Mouse (Mus musculus) limb, embryonic 11.5 days (tissue): Measurements from ENCODE around the gene Smc1a. TPM values are rescaled to one million over a fixed set of nuclear protein-coding genes. Genes with fewer than 3 reads are reported as not detected.
A peak's percentile ranks its signal among the peaks of the same experiment; 100 is the strongest.

Experiments used
- ATAC-seq: fragments of 200-750 bp; cut with Nextera tagmentation; 2 replicates; pipeline ENCODE4 v1.8.0; 2017; ENCODE audit warnings: low read depth; ENCODE audit not compliant: insufficient number of reproducible peaks, low FRiP score, low TSS enrichment
- DNase-seq: peaks from one replicate; pipeline ENCODE4 v3.0.0-alpha.2; 2015; ENCODE audit warnings: low spot score
- H3K27ac ChIP-seq: fragments of 300-500 bp; sonication (generic); replicated peaks from 2 replicates; pipeline ENCODE4 v1.5.1; 2014; ENCODE audit warnings: low read depth, mild to moderate bottlenecking, low read length
- H3K27me3 ChIP-seq: fragments of 300-500 bp; sonication (generic); 2 replicates; pipeline ENCODE4 v1.6.1; 2014; ENCODE audit warnings: mild to moderate bottlenecking, low read length, mixed read lengths; ENCODE audit not compliant: control insufficient read depth, insufficient read depth
- H3K36me3 ChIP-seq: fragments of 300-500 bp; sonication (generic); 2 replicates; pipeline ENCODE4 v1.6.1; 2014; ENCODE audit warnings: mild to moderate bottlenecking, low read length, moderate library complexity, mixed read lengths; ENCODE audit not compliant: control insufficient read depth, insufficient read depth
- H3K4me1 ChIP-seq: fragments of 300-500 bp; sonication (generic); 2 replicates; pipeline ENCODE4 v1.6.1; 2014; ENCODE audit warnings: low read length, mixed read lengths; ENCODE audit not compliant: control insufficient read depth, insufficient read depth
- H3K4me2 ChIP-seq: fragments of 300-500 bp; sonication (generic); 2 replicates; pipeline ENCODE4 v1.6.1; 2014; ENCODE audit warnings: low read depth, mild to moderate bottlenecking, moderate library complexity; ENCODE audit not compliant: severe bottlenecking
- H3K4me3 ChIP-seq: fragments of 300-500 bp; sonication (generic); 2 replicates; pipeline ENCODE4 v1.5.1; 2014; ENCODE audit warnings: low read depth, low read length
- H3K9ac ChIP-seq: fragments of 300-500 bp; sonication (generic); 2 replicates; pipeline ENCODE4 v1.6.1; 2014; ENCODE audit warnings: mild to moderate bottlenecking, low read length
- H3K9me3 ChIP-seq: fragments of 300-500 bp; sonication (generic); 2 replicates; pipeline ENCODE4 v1.6.1; 2016; ENCODE audit warnings: low read length; ENCODE audit not compliant: control insufficient read depth
- WGBS: fragments of 180-500 bp; shearing (Covaris S2); extraction: QIAGEN DNeasy Blood & Tissue Kit; methylation state at CpG from one replicate; pipeline ENCODE4 v1.1.7; 2014; 5-methylcytosine and 5-hydroxymethylcytosine counted together
- polyA plus RNA-seq: library from polyadenylated mRNA; unstranded; fragments of >200 nt; fragmentation: Nextera tagmentation; extraction: Ambion mirVana; gene quantifications from 2 replicates; pipeline ENCODE4 v1.2.1, GENCODE M21; 2014

Gene Smc1a
- polyA plus RNA-seq: 138 and 143 TPM in 2 replicates

DNA sequence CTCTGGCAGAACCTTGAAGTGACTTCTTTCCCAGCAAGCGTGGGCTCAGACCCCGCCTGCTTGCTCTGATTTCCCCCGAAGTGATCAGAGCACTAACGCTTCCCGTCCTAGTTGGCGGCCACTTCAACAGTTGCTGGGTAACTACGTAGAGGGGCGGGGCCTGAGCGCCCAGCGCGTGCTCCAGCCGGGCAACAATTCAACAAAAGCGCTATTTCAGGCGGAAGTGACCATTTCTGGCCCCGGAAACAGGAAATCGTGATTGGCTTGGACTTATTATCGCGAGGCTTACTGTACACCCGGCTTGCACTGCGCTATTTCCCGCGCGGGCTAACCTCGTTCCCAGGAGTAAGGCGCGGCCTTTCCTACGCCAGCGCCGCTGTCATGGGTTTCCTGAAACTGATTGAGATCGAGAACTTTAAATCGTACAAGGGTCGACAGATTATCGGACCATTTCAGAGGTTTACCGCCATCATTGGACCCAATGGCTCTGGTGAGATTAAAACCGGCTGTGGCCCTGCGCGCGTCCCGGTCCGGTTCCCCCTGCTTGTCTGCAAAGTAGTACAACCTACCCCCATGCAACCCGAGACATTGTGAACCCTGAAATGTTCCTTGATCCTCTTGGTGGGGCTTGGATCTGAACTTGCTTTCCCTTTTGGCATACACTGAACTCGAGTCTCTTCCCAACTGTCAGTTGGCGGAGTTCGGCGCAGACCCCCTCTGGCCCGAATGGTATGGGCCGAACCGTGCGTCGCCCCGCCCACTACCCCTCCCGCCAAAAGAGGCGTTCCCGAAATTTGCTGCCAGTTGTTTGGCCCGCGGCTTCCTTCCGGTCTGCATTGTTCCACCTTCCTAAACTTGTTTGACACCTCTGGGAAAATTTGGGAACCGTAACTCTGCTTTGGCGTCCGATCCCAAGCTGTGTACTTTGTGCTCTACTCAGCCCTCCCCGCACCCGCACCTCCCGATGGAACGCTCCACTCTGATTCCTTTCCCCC is at the start of gene Smc1a, which contains the start of gene Ribc1:
Gene Smc1a (plus strand): TSS at position 278 of the 995 bp plus-strand sequence.
Gene Ribc1 (minus strand): TSS at position 145 of the 995 bp plus-strand sequence.
- Histone ChIP-seq H3K4me1 (no peaks in the 10 kb centered on the region), H3K27ac (peak within 1 kb of the TSS; percentile 73), H3K4me3 (peak within 1 kb of the TSS; percentile 51), H3K27me3 (0 out of 2 replicates have a peak, but pooled peaks cover 7% of the 10 kb centered on the region), H3K9ac (peak within 1 kb of the TSS; percentile 72), H3K36me3 (no peaks in the 10 kb centered on the region), H3K9me3 (no peaks in the 10 kb centered on the region), H3K4me2 (peak within 1 kb of the TSS; percentile 48)
- ATAC-seq (peak; percentile 99), DNase-seq (peak; percentile 87)
- WGBS: 14% methylated on average over 64 of the region's 64 CpGs

DNA sequence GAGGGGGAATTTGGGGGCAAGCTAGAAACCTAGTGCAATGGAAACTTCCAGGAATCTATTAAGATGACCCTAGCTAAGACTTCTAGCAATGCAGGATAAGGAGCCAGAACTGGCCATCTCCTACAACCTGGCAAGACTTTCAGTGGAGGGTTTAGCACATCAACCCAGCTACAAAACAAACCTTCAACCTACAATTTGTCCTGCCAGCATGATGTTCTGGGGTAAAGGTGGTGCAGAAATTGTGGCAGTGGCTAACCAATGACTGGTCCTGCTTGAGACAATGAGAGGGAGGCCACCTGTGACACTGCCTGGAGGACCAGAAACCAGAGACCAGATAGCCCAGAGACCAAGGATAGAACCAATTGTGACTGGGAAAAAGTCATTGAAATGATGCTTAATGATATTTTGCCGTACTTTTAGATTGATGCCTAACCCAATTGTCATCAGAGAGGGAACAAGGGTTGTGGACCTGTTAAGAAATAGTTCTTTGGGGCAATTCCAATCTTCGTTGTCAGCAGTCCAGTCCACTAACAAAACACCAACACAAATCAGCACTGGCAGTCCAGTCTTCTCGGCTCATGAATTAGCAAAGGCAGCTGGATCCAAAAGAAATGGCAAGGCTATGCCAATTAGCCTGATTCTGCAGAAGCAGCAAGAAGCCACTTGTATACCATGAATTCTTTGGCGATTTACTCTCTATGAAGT is 17.1 kb upstream of the Smc1a start:
- Histone ChIP-seq H3K4me3 (no peak overlapping the region), H3K9me3 (no peaks in the 10 kb centered on the region), H3K27ac (no peak overlapping the region), H3K36me3 (no peaks in the 10 kb centered on the region), H3K4me1 (no peaks in the 10 kb centered on the region), H3K27me3 (peaks cover 17% of the 10 kb centered on the region; the same call in 1 of the 2 replicates), H3K4me2 (no peak overlapping the region), H3K9ac (no peak overlapping the region)
- ATAC-seq (no peak), DNase-seq (no peak)
- WGBS: 69% methylated on average over 4 of the region's 4 CpGs

DNA sequence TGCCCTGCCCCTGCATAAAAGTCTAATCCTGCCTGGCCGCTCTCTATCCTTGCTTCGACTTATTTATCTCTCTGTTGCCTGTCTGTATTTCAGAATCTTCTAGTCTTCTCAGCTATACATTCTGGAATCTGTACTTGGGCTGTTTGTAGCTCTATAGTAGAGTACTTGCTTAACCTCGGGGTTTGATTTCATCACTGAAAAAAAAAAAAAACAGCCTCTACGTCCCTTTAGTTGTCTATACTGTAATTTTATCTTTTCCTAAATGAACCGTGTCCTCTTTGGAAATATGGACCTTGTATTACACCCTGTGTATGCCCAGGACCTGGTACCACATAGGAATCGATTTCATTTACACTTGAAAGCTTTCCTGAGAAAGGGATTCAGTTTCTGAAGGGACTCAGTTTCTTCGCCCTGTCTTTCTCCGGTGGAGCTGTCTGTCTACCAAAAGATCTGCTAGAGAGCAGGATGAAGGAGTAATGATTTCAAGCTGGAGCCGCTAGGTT is 15.0 kb upstream of the Smc1a start:
- ATAC-seq (no peak), DNase-seq (no peak)
- WGBS: 43% methylated on average over 9 of the region's 9 CpGs
- H3K27ac ChIP-seq: no peak overlapping the region
- H3K4me2 ChIP-seq: peak overlapping the region; percentile 59; the same call in 1 of the 2 replicates
- H3K36me3 ChIP-seq: peaks cover 2% of the 10 kb centered on the region; the same call in 1 of the 2 replicates
- H3K4me1 ChIP-seq: no peaks in the 10 kb centered on the region
- H3K27me3 ChIP-seq: peaks cover 18% of the 10 kb centered on the region; the same call in 1 of the 2 replicates
- peak overlapping the region; percentile 45 for H3K4me3 ChIP-seq
- H3K9ac ChIP-seq: no peak overlapping the region
- no peaks in the 10 kb centered on the region for H3K9me3 ChIP-seq

DNA sequence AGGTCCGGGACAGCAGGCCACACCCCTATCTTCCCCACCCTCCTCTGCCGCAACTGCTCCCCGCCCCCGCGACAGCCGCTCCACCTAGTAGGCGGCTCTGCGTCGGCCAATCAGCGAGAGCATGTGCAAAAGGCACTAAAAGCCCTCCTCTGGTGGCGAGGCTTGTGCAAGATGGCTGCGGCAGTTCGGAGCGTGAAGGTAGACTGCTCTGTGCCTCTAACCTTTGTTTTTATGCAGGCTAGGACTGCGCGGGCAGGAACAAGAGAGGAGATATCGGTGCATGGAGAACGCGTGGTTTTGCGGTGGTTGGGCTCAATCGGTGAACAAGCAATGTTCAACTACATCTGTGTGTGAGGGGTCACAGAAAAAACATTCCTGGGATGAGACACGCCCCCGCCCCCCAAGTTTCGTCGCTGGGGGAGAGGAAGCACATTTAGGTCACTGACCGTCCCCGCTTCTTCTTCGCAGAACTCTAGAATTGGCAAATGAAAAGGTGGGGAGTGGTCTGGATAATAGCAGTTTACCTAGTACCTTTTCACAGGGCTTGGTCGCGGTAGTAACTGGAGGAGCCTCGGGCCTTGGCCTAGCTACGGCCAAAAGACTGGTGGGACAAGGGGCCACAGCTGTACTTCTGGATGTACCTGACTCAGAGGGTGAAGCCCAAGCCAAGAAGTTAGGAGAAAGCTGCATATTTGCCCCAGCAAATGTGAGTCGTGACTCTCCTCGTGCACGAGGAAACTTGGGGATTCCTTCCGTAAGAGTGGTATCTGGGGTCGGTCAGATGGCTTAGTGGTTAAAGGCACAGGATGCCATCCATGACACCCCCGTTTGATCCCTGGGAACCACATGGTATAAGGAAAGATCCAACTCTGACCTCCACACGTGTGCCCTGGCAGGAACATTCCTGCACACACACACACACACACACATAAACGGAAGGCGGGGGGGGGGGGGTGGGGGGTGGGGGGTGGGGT is 14.2 kb upstream of the Smc1a start, which contains the start of gene Hsd17b10:
Gene Hsd17b10 (plus strand): TSS at position 109 of the 974 bp plus-strand sequence.
- no peaks in the 10 kb centered on the region for H3K9me3 ChIP-seq
- no peaks in the 10 kb centered on the region for H3K4me1 ChIP-seq
- H3K36me3 ChIP-seq: peaks cover 2% of the 10 kb centered on the region; the same call in 1 of the 2 replicates
- peak within 1 kb of the TSS; percentile 59 for H3K4me2 ChIP-seq
- H3K4me3 ChIP-seq: peak within 1 kb of the TSS; percentile 45
- H3K9ac ChIP-seq: peak within 1 kb of the TSS; percentile 51
- peak within 1 kb of the TSS; percentile 21; the same call in 1 of the 2 replicates for H3K27ac ChIP-seq
- DNase-seq: peak; percentile 84
- H3K27me3 ChIP-seq: peaks cover 18% of the 10 kb centered on the region; the same call in 1 of the 2 replicates
- WGBS: 19% methylated on average over 39 of the region's 41 CpGs
- ATAC-seq: peak; percentile 95

DNA sequence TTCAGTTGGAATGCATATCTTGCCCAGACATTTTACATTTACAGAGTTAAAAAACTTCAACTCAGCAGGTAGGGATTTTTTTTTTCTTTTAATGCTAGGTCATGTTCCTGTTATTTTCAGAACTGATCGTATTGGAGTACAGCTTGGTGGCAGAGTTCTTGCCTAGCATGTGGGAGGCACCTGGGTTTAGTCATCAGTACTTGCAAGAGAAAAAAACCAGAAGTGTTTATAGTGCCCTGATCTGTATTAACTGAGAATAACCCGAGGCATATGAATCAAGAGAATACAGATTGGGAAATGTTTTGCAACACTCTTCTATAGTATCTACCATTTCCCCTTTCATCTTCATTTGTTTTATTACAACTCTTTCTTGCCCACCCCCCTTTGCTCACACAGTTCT is 13.4 kb upstream of the Smc1a start:
- no peak for ATAC-seq
- peak overlapping the region; percentile 59; the same call in 1 of the 2 replicates for H3K4me2 ChIP-seq
- no peak overlapping the region for H3K27ac ChIP-seq
- no peaks in the 10 kb centered on the region for H3K4me1 ChIP-seq
- no peak overlapping the region for H3K9ac ChIP-seq
- 70% methylated on average over 2 of the region's 2 CpGs for WGBS
- DNase-seq: no peak
- peaks cover 2% of the 10 kb centered on the region; the same call in 1 of the 2 replicates for H3K36me3 ChIP-seq
- peaks cover 23% of the 10 kb centered on the region; the same call in 1 of the 2 replicates for H3K27me3 ChIP-seq
- no peaks in the 10 kb centered on the region for H3K9me3 ChIP-seq
- no peak overlapping the region for H3K4me3 ChIP-seq

DNA sequence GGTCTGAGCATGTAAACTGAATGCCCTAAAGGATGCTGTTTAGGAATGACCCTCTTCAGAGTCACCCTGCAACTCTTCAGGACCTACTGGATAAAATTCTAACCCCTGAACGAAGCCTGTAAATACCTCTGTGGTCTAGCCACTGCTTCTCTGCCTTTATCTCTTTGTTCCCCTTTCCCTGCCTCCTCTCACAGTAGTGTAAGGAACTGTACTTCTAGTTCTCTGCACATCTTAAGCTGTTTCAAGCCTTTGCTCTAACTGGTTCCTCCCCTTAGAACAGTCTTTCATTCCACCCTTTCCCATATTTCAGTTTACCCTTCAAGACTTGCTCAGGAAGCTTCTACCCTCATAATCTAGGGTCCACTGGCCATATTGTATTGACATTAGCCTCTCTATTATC is 8.4 kb upstream of the Smc1a start:
- 80% methylated on average over 1 of the region's 1 CpGs for WGBS

DNA sequence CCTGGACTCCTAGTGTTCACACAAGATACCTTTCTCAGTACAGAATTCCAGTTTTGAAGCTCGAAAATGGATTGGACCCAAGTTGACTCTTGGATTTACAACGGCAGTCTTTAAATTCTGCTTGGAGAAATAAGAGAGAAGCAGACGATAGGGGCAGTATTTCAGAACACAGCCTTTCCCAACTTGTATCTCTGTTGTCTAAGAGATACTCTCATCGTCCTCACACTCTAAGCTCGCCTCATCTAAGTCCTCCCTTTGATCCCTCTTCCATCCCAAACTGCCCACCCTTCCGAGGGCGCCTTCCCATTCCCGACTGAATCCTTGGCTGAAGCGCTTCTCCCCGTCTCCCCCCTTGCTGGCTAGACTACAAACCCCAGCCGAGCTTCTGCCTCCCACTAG is 477 bp upstream of the Smc1a start:
- 0 out of 2 replicates have a peak, but pooled peaks cover 8% of the 10 kb centered on the region for H3K27me3 ChIP-seq
- peak overlapping the region; percentile 64 for H3K27ac ChIP-seq
- ATAC-seq: no peak; the same call in 1 of the 2 replicates
- H3K36me3 ChIP-seq: no peaks in the 10 kb centered on the region
- peak overlapping the region; percentile 72 for H3K9ac ChIP-seq
- peak overlapping the region; percentile 51 for H3K4me3 ChIP-seq
- WGBS: 19% methylated on average over 11 of the region's 11 CpGs
- H3K4me2 ChIP-seq: peak overlapping the region; percentile 37
- no peak for DNase-seq
- no peaks in the 10 kb centered on the region for H3K9me3 ChIP-seq
- H3K4me1 ChIP-seq: no peaks in the 10 kb centered on the region

More for the DNA sequence above, 8.4 kb upstream of the Smc1a start:
- H3K4me1 ChIP-seq: no peaks in the 10 kb centered on the region
- peaks cover 25% of the 10 kb centered on the region; the same call in 1 of the 2 replicates for H3K27me3 ChIP-seq
- no peak overlapping the region for H3K4me3 ChIP-seq
- no peak overlapping the region for H3K9ac ChIP-seq
- H3K27ac ChIP-seq: no peak overlapping the region
- DNase-seq (no peak), ATAC-seq (no peak)
- no peaks in the 10 kb centered on the region for H3K9me3 ChIP-seq
- no peak overlapping the region for H3K4me2 ChIP-seq
- H3K36me3 ChIP-seq: peaks cover 2% of the 10 kb centered on the region; the same call in 1 of the 2 replicates
